Comparison of ENCODE assay signal across 12 mouse cellular contexts in genomic region chr11:32027474-32028342, GRCm38 (mm10). TPM values are rescaled to one million over a fixed set of nuclear protein-coding genes. Genes with fewer than 3 reads are reported as not detected.
DNase-seq lines count a peak whose midpoint lies in the region; ATAC-seq and TF ChIP-seq lines count a peak whose summit lies in the region.
"Had no signal": no experiment of that assay in that cellular context is flagged by ENCODE, and none has a peak within 500 bp of the region (broad histone marks: within the 10 kb centered on the region; RNA-seq: fewer than 3 reads in every experiment).

No protein-coding gene starts in this region.

- H3K4me3 ChIP-seq in kidney, postnatal 0 days (replicated peaks; ENCODE audit: low read depth, low read length) = no peak overlapping the region
- H3K4me3 ChIP-seq in forebrain, embryonic 12.5 days (replicated peaks) = no peak overlapping the region
- no peak overlapping the region for H3K4me3 ChIP-seq in heart, embryonic 10.5 days
- H3K4me3 ChIP-seq: liver, embryonic 15.5 days; stomach, embryonic 15.5 days had no signal

- 44% methylated on average over 7 of the region's 7 CpGs for WGBS in kidney, postnatal 0 days
- WGBS in forebrain, embryonic 12.5 days = 41% methylated on average over 7 of the region's 7 CpGs
- WGBS in heart, embryonic 10.5 days = 70% methylated on average over 7 of the region's 7 CpGs

- no peaks in the 10 kb centered on the region for H3K36me3 ChIP-seq in kidney, postnatal 0 days (ENCODE audit: insufficient read depth, low read length)
- H3K36me3 ChIP-seq in forebrain, embryonic 12.5 days (replicated peaks) = peaks cover 12% of the 10 kb centered on the region
- no peaks in the 10 kb centered on the region for H3K36me3 ChIP-seq in heart, embryonic 10.5 days
- H3K36me3 ChIP-seq: liver, embryonic 15.5 days; stomach, embryonic 15.5 days had no signal

- no peak for ATAC-seq in kidney, postnatal 0 days (replicated peaks; ENCODE audit: low FRiP score, low read depth)
- ATAC-seq in forebrain, embryonic 12.5 days (ENCODE audit: low FRiP score) = peak; percentile 96

- H3K27ac ChIP-seq in kidney, postnatal 0 days = no peak overlapping the region
- peak overlapping the region; percentile 88 for H3K27ac ChIP-seq in forebrain, embryonic 12.5 days
- no peak overlapping the region for H3K27ac ChIP-seq in heart, embryonic 10.5 days
- H3K27ac ChIP-seq: liver, embryonic 15.5 days; stomach, embryonic 15.5 days had no signal

- H3K4me1 ChIP-seq in kidney, postnatal 0 days (replicated peaks; ENCODE audit: insufficient read depth, low read length) = 0 out of 2 replicates have a peak, but pooled peaks cover 7% of the 10 kb centered on the region
- peaks cover 60% of the 10 kb centered on the region for H3K4me1 ChIP-seq in forebrain, embryonic 12.5 days
- H3K4me1 ChIP-seq in heart, embryonic 10.5 days = no peaks in the 10 kb centered on the region
- H3K4me1 ChIP-seq: liver, embryonic 15.5 days; stomach, embryonic 15.5 days had no signal

- TF ChIP-seq CTCF in kidney, postnatal 0 days (IDR thresholded peaks at IDR 0.05; ENCODE audit: low read depth) = no peak

- no peak overlapping the region for H3K4me2 ChIP-seq in kidney, postnatal 0 days (ENCODE audit: low read length)
- H3K4me2 ChIP-seq in forebrain, embryonic 12.5 days = peak overlapping the region; percentile 21
- H3K4me2 ChIP-seq: liver, embryonic 15.5 days; stomach, embryonic 15.5 days had no signal

- DNase-seq in kidney, postnatal 0 days (ENCODE audit: low spot score) = peak; percentile 49
- DNase-seq in kidney, postnatal 4 days = no peak
- peak; percentile 68 to 76 for DNase-seq in left cerebral cortex, adult 9 months (ENCODE audit: low spot score in 2 of 2)
- peak; percentile 65 for DNase-seq in retina, embryonic 14.5 days (ENCODE audit: low spot score)
- no peak for DNase-seq in ovary, postnatal 10 days (ENCODE audit: low spot score)
- no peak for DNase-seq in adrenal gland, postnatal 25 days
- no peak for DNase-seq in heart, embryonic 10.5 days (ENCODE audit: low spot score)
- DNase-seq: heart, adult 18-20 months had no signal

- H3K27me3 ChIP-seq in kidney, postnatal 0 days (ENCODE audit: insufficient read depth, low read length) = no peaks in the 10 kb centered on the region
- no peaks in the 10 kb centered on the region for H3K27me3 ChIP-seq in forebrain, embryonic 12.5 days
- H3K27me3 ChIP-seq in heart, embryonic 10.5 days (ENCODE audit: insufficient read depth, poor library complexity, severe bottlenecking) = peaks cover 15% of the 10 kb centered on the region; the same call in 1 of the 2 replicates
- H3K27me3 ChIP-seq: liver, embryonic 15.5 days; stomach, embryonic 15.5 days had no signal

- H3K9ac ChIP-seq in kidney, postnatal 0 days (ENCODE audit: low read depth, low read length) = no peak overlapping the region
- no peak overlapping the region for H3K9ac ChIP-seq in forebrain, embryonic 12.5 days
- H3K9ac ChIP-seq: liver, embryonic 15.5 days; stomach, embryonic 15.5 days had no signal

- no peaks in the 10 kb centered on the region for H3K9me3 ChIP-seq in kidney, postnatal 0 days (replicated peaks; ENCODE audit: low read length)
- H3K9me3 ChIP-seq in forebrain, embryonic 12.5 days = no peaks in the 10 kb centered on the region
- no peaks in the 10 kb centered on the region for H3K9me3 ChIP-seq in heart, embryonic 10.5 days
- H3K9me3 ChIP-seq: liver, embryonic 15.5 days; stomach, embryonic 15.5 days had no signal

RNA-seq across cellular contexts. Expression of gene Nsg2, which starts 27.4 kb away (rescaled TPM):
- 7.2 and 9.2 TPM in 2 replicates for polyA plus RNA-seq in kidney, postnatal 0 days (2015; fragmentation: Nextera tagmentation; extraction: Ambion mirVana)
- polyA plus RNA-seq in forebrain, embryonic 12.5 days (2016; fragmentation: Nextera tagmentation; extraction: Ambion mirVana) = 185 and 202 TPM in 2 replicates
- 23.6 and 33.9 TPM in 2 replicates for total RNA-seq in adrenal gland, postnatal 25 days (2021)
- polyA plus RNA-seq in heart, embryonic 10.5 days (2016; fragmentation: Nextera tagmentation; extraction: Ambion mirVana) = 0.84 and 2.7 TPM in 2 replicates
- polyA plus RNA-seq: C2C12 had no signal

Comparison
In these comparisons a context has a peak if more than half of its experiments do, and no peak if none do; other contexts are left out.
1. DNase-seq: peak in kidney, postnatal 0 days (single experiment), left cerebral cortex, adult 9 months (2 of 2) and retina, embryonic 14.5 days (single experiment); none in kidney, postnatal 4 days (0 of 2), ovary, postnatal 10 days (single experiment), adrenal gland, postnatal 25 days (single experiment) and heart, embryonic 10.5 days (single experiment).
2. RNA of gene Nsg2, which starts 27.4 kb away (polyA plus RNA-seq): 185 to 202 TPM in forebrain, embryonic 12.5 days; 7.2 to 9.2 TPM in kidney, postnatal 0 days and 0.84 to 2.7 TPM in heart, embryonic 10.5 days; every median in the first group is over 10 times any median in the second.